Mouse (Mus musculus): ENCODE results near the gene Vmn1r115. TPM values are rescaled to one million over a fixed set of nuclear protein-coding genes. Genes with fewer than 3 reads are reported as not detected.
"Not testable (repeated sequence)": the region's sequence is repeated elsewhere in the genome, so short reads cannot be mapped to it uniquely, and the experiment has no call there.

Gene Vmn1r115
- total RNA-seq (2017) = not detected in 3 replicates

- not testable (repeated sequence) for ATAC-seq (replicated peaks; ENCODE audit: insufficient number of reproducible peaks, low FRiP score, low TSS enrichment, poor library complexity, severe bottlenecking)
Observed at GRCm38 (mm10) chr7:20844885-20845284, at the start of gene Vmn1r115. Gene Vmn1r115 (minus strand): TSS chr7:20844985.

- not testable (repeated sequence) for ATAC-seq (replicated peaks; ENCODE audit: insufficient number of reproducible peaks, low FRiP score, low TSS enrichment, poor library complexity, severe bottlenecking)
Observed at GRCm38 (mm10) chr7:20884021-20884420, 39.2 kb upstream of the Vmn1r115 start, which contains the start of gene Vmn1r117. Gene Vmn1r117 (minus strand): TSS chr7:20884121.

GRCm38 (mm10) chr7:20871956-20872355 lies 27.2 kb upstream of the Vmn1r115 start, which contains the start of gene Vmn1r116:
Gene Vmn1r116 (plus strand): TSS chr7:20872256.
- not testable (repeated sequence) for ATAC-seq (replicated peaks; ENCODE audit: insufficient number of reproducible peaks, low FRiP score, low TSS enrichment, poor library complexity, severe bottlenecking)

- ATAC-seq (replicated peaks; ENCODE audit: insufficient number of reproducible peaks, low FRiP score, low TSS enrichment, poor library complexity, severe bottlenecking) = not testable (repeated sequence)
Observed at GRCm38 (mm10) chr7:20812086-20812485, 32.7 kb downstream of the Vmn1r115 start, which contains the start of gene Vmn1r114. Gene Vmn1r114 (minus strand): TSS chr7:20812186.

Other genes starting within 250 kb of the Vmn1r115 start
- gene Gm4513, start 246.0 kb downstream of the Vmn1r115 start, total RNA-seq (2017) = not detected in 3 replicates
- gene Vmn1r107, start 176.1 kb downstream of the Vmn1r115 start, total RNA-seq (2017) = not detected in 3 replicates
- gene Vmn1r111, start 141.8 kb downstream of the Vmn1r115 start, total RNA-seq (2017) = not detected in 3 replicates
- gene Gm10668, start 114.4 kb downstream of the Vmn1r115 start, total RNA-seq (2017) = not detected in 3 replicates
- not detected in 3 replicates for gene Vmn1r112, start 73.8 kb downstream of the Vmn1r115 start, total RNA-seq (2017)
- gene Vmn1r113, start 57.7 kb downstream of the Vmn1r115 start, total RNA-seq (2017) = not detected in 3 replicates
- not detected in 3 replicates for gene Vmn1r114, start 32.8 kb downstream of the Vmn1r115 start, total RNA-seq (2017)
- gene Vmn1r116, start 27.3 kb upstream of the Vmn1r115 start, total RNA-seq (2017) = not detected in 3 replicates
- gene Vmn1r117, start 39.1 kb upstream of the Vmn1r115 start, total RNA-seq (2017) = not detected in 3 replicates
- not detected in 3 replicates for gene Vmn1r118, start 67.4 kb upstream of the Vmn1r115 start, total RNA-seq (2017)
- not detected in 3 replicates for gene Vmn1r119, start 167.5 kb upstream of the Vmn1r115 start, total RNA-seq (2017)
- not detected in 3 replicates for gene Vmn1r120, start 208.8 kb upstream of the Vmn1r115 start, total RNA-seq (2017)

Measured in monocyte, adult 5-6 weeks (primary cell).